Mouse (Mus musculus): ENCODE measurements around the gene Hmcn1. TPM values are rescaled to one million over a fixed set of nuclear protein-coding genes. Genes with fewer than 3 reads are reported as not detected.
A peak's percentile ranks its signal among the peaks of the same experiment; 100 is the strongest.

Hmcn1 gene
- total and polyA plus RNA-seq, 2 experiments: 1.0 to 2.7 TPM

GRCm38 (mm10) chr1:150631035-150631855 lies 362.0 kb downstream of the Hmcn1 start:
- H3K27ac ChIP-seq (replicated peaks; ENCODE audit: insufficient read depth, low read depth, low read length): no peak overlapping the region
- H3K9ac ChIP-seq (ENCODE audit: low read depth, low read length): no peak overlapping the region
- WGBS: 90% methylated on average over 17 of the region's 17 CpGs
- H3K36me3 ChIP-seq (ENCODE audit: control insufficient read depth, insufficient read depth, low read length): no peaks in the 10 kb centered on the region
- TF ChIP-seq POLR2A (IDR thresholded peaks at IDR 0.05; ENCODE audit: extremely low read depth, insufficient read depth, low read length) (no peak), CTCF (IDR thresholded peaks at IDR 0.05; ENCODE audit: low read depth, low read length) (no peak)
- DNase-seq (ENCODE audit: extremely low read depth, low read depth, low spot score): no peak
- no peaks in the 10 kb centered on the region for H3K4me1 ChIP-seq (ENCODE audit: control insufficient read depth, insufficient read depth, low read length)
- H3K4me3 ChIP-seq (ENCODE audit: insufficient read depth, low read depth, low read length): no peak overlapping the region
- no peaks in the 10 kb centered on the region for H3K79me2 ChIP-seq (ENCODE audit: control insufficient read depth, insufficient read depth, low read length)
- H3K27me3 ChIP-seq (ENCODE audit: control insufficient read depth, insufficient read depth, low read length): no peaks in the 10 kb centered on the region

DNA sequence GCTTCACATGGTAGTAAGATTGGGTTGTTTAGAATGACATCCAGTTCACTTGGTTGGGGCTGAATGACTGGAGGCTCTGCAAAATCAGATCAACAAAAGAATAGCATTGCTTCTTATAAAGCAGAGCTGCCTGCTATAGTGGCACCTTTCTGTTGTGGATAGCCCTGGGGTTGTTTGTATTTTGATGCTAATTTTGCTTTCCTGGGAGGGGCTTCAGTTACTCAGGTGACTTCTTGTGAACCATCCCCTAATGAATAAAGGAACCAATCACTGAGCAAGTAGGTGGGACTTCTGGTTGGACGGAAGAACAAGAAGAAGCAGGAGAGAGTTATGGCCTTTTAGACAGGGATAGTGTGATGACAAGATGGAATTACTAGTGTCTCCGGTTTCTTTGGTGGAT lies 370.0 kb downstream of the Hmcn1 start:
- Histone ChIP-seq H3K36me3 (ENCODE audit: control insufficient read depth, insufficient read depth, low read length) (no peaks in the 10 kb centered on the region), H3K9ac (ENCODE audit: low read depth, low read length) (no peak overlapping the region), H3K4me1 (ENCODE audit: control insufficient read depth, insufficient read depth, low read length) (no peaks in the 10 kb centered on the region), H3K4me3 (ENCODE audit: insufficient read depth, low read depth, low read length) (no peak overlapping the region), H3K27ac (replicated peaks; ENCODE audit: insufficient read depth, low read depth, low read length) (no peak overlapping the region), H3K27me3 (ENCODE audit: control insufficient read depth, insufficient read depth, low read length) (no peaks in the 10 kb centered on the region), H3K79me2 (ENCODE audit: control insufficient read depth, insufficient read depth, low read length) (no peaks in the 10 kb centered on the region)
- no peak for DNase-seq (ENCODE audit: extremely low read depth, low read depth, low spot score)
- TF ChIP-seq POLR2A (IDR thresholded peaks at IDR 0.05; ENCODE audit: extremely low read depth, insufficient read depth, low read length): no peak
- no peak for TF ChIP-seq CTCF (IDR thresholded peaks at IDR 0.05; ENCODE audit: low read depth, low read length)
- WGBS: 99% methylated on average over 2 of the region's 2 CpGs

DNA sequence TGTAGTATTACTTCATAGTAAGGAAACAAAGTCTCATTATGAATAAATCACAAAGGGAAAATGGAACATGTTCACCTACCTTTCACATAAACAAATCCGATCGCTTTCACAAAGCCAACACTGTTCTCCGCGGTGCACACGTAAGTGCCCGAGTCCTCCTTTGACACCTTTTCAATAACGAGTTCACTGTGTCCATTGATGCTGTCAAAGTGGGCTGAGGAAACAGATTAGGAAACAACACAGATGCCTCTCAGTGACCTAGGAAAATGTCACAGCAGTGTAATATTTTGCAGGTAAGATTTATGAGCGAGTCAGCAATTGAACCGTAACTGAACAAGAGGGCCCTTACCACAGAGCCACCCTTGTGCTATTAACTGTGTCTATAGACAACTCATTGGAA lies 382.7 kb downstream of the Hmcn1 start:
- H3K4me1 ChIP-seq (ENCODE audit: control insufficient read depth, insufficient read depth, low read length): no peaks in the 10 kb centered on the region
- H3K36me3 ChIP-seq (ENCODE audit: control insufficient read depth, insufficient read depth, low read length): no peaks in the 10 kb centered on the region
- 95% methylated on average over 9 of the region's 9 CpGs for WGBS
- H3K4me3 ChIP-seq (ENCODE audit: insufficient read depth, low read depth, low read length): no peak overlapping the region
- H3K27me3 ChIP-seq (ENCODE audit: control insufficient read depth, insufficient read depth, low read length): no peaks in the 10 kb centered on the region
- TF ChIP-seq CTCF (IDR thresholded peaks at IDR 0.05; ENCODE audit: low read depth, low read length) (no peak), POLR2A (IDR thresholded peaks at IDR 0.05; ENCODE audit: extremely low read depth, insufficient read depth, low read length) (no peak)
- H3K27ac ChIP-seq (replicated peaks; ENCODE audit: insufficient read depth, low read depth, low read length): no peak overlapping the region
- H3K79me2 ChIP-seq (ENCODE audit: control insufficient read depth, insufficient read depth, low read length): no peaks in the 10 kb centered on the region
- H3K9ac ChIP-seq (ENCODE audit: low read depth, low read length): no peak overlapping the region
- DNase-seq (ENCODE audit: extremely low read depth, low read depth, low spot score): no peak

DNA sequence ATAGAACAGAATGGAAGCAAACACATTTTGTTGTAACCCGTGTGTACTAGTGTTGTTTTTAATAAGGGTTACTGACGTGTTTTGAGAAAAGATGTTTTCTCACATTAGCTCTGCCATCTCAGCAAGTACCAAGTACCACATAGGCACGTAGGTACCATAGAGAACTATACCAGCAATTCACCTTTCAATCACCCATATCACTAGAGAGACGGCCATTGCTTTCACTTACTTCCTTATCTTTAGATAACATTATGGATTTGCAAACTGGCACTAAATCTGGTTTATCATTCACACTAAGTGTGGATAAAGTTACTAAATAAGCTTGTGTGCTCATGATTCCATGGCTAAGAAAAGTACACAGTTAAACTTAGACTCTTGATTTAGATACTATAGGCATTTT lies 387.1 kb downstream of the Hmcn1 start:
- no peak for DNase-seq (ENCODE audit: extremely low read depth, low read depth, low spot score)
- H3K4me1 ChIP-seq (ENCODE audit: control insufficient read depth, insufficient read depth, low read length): no peaks in the 10 kb centered on the region
- H3K36me3 ChIP-seq (ENCODE audit: control insufficient read depth, insufficient read depth, low read length): no peaks in the 10 kb centered on the region
- H3K79me2 ChIP-seq (ENCODE audit: control insufficient read depth, insufficient read depth, low read length): no peaks in the 10 kb centered on the region
- H3K4me3 ChIP-seq (ENCODE audit: insufficient read depth, low read depth, low read length): no peak overlapping the region
- TF ChIP-seq POLR2A (IDR thresholded peaks at IDR 0.05; ENCODE audit: extremely low read depth, insufficient read depth, low read length): no peak
- 82% methylated on average over 4 of the region's 4 CpGs for WGBS
- no peak overlapping the region for H3K27ac ChIP-seq (replicated peaks; ENCODE audit: insufficient read depth, low read depth, low read length)
- no peak overlapping the region for H3K9ac ChIP-seq (ENCODE audit: low read depth, low read length)
- no peaks in the 10 kb centered on the region for H3K27me3 ChIP-seq (ENCODE audit: control insufficient read depth, insufficient read depth, low read length)

DNA sequence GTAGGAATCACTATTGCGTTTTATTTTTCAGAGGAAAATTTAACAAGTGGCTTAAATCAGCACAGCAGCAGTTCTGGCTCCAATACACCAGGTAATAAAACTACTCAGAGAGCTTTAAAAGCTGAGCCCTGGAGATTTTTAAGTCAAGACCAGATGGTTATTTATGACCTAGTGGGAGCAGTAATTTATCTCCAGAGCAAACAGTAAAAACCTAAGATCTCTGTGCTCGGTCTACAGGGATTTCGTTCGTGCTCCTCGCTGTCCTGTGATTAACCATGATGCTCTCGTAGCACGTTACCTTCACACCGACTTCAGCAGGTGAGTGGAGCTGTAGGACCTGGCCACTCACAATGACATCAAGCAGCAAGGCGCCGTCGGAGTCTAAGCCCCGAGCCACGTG lies 399.6 kb downstream of the Hmcn1 start:
- H3K4me1 ChIP-seq (ENCODE audit: control insufficient read depth, insufficient read depth, low read length): no peaks in the 10 kb centered on the region
- H3K4me3 ChIP-seq (ENCODE audit: insufficient read depth, low read depth, low read length): no peak overlapping the region
- 92% methylated on average over 13 of the region's 13 CpGs for WGBS
- H3K27me3 ChIP-seq (ENCODE audit: control insufficient read depth, insufficient read depth, low read length): no peaks in the 10 kb centered on the region
- no peaks in the 10 kb centered on the region for H3K79me2 ChIP-seq (ENCODE audit: control insufficient read depth, insufficient read depth, low read length)
- no peaks in the 10 kb centered on the region for H3K36me3 ChIP-seq (ENCODE audit: control insufficient read depth, insufficient read depth, low read length)
- H3K27ac ChIP-seq (replicated peaks; ENCODE audit: insufficient read depth, low read depth, low read length): no peak overlapping the region
- no peak for DNase-seq (ENCODE audit: extremely low read depth, low read depth, low spot score)
- TF ChIP-seq CTCF (IDR thresholded peaks at IDR 0.05; ENCODE audit: low read depth, low read length): no peak
- TF ChIP-seq POLR2A (IDR thresholded peaks at IDR 0.05; ENCODE audit: extremely low read depth, insufficient read depth, low read length): no peak
- H3K9ac ChIP-seq (ENCODE audit: low read depth, low read length): no peak overlapping the region

- Histone ChIP-seq H3K36me3 (ENCODE audit: control insufficient read depth, insufficient read depth, low read length) (no peaks in the 10 kb centered on the region), H3K4me1 (ENCODE audit: control insufficient read depth, insufficient read depth, low read length) (no peaks in the 10 kb centered on the region), H3K27ac (replicated peaks; ENCODE audit: insufficient read depth, low read depth, low read length) (no peak overlapping the region), H3K4me3 (ENCODE audit: insufficient read depth, low read depth, low read length) (no peak overlapping the region), H3K9ac (ENCODE audit: low read depth, low read length) (no peak overlapping the region), H3K79me2 (ENCODE audit: control insufficient read depth, insufficient read depth, low read length) (no peaks in the 10 kb centered on the region), H3K27me3 (ENCODE audit: control insufficient read depth, insufficient read depth, low read length) (no peaks in the 10 kb centered on the region)
- peak; percentile 16 for DNase-seq (ENCODE audit: extremely low read depth, low read depth, low spot score)
- WGBS: 11% methylated on average over 2 of the region's 2 CpGs
- no peak for TF ChIP-seq POLR2A (IDR thresholded peaks at IDR 0.05; ENCODE audit: extremely low read depth, insufficient read depth, low read length)
- peak; percentile 62 for TF ChIP-seq CTCF (IDR thresholded peaks at IDR 0.05; ENCODE audit: low read depth, low read length)
These were observed 402.0 kb downstream of the Hmcn1 start for GRCm38 (mm10) chr1:150591253-150591652.
